Mouse (Mus musculus): Measurements from ENCODE around the gene Rbbp7.

Gene Rbbp7

DNA sequence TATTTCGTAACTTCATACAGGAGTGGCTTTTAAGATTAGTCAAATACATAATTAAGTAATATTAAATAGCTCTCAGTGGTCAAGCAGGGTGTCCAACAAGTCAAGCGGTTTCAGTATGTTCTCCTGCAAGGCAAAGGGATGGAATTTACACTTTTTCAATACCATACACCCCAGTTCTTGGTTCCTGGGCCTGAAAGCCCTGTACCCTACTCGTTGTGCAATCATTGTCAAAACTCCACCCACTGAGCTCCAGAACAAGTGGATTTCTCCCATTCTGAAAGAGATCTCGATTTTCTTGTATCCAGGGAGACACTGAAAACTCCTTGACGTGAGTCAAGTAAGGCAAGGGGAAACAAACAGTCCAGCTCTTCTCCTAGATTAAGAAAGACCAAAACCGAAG lies 67.8 kb downstream of the Rbbp7 start:
- peak in 1 of 2 experiments; percentile 1 for DNase-seq

All from cerebellum, postnatal 10 days (tissue).